In the genomic region with DNA sequence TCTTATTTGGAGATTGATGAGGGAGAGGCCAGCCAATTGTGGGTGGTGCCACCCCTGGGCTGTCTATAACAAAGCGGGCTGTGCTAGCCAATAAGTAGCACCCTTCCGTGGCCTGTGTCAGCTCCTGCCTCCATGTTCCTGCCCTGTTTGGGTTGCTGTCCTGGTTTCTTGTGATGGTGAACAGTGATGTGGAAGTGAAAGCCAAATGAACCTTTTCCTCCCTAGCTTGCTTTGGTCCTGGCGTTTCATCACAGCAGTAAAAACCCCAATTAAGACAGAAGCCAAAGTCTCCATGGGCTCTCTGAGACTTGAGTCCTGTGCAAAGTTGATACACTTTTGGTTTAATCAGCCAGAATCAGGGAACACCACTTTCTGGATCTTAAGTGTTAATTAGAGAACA, we compare ENCODE assay signal across 28 mouse cellular contexts.
"Had no signal": no experiment of that assay in that cellular context is flagged by ENCODE, and none has a peak within 500 bp of the region (broad histone marks: within the 10 kb centered on the region; RNA-seq: fewer than 3 reads in every experiment).

No protein-coding gene starts in this region.

- H3K4me3 ChIP-seq: embryonic facial prominence, embryonic 10.5 days; embryonic facial prominence, embryonic 12.5 days; embryonic facial prominence, embryonic 13.5 days; embryonic facial prominence, embryonic 15.5 days; erythroblast, embryonic 14.5 days; forebrain, embryonic 10.5 days; forebrain, embryonic 12.5 days; forebrain, embryonic 13.5 days; forebrain, embryonic 15.5 days; gastrocnemius, adult 2 months had no signal

- DNase-seq: cerebellum, adult 2 months; cerebellum, adult 8-10 months; cerebellum, adult 9-10 months; cerebellum, adult 9-11 months; cerebellum, postnatal 10 days; cerebellum, postnatal 14 days; cerebellum, postnatal 25 days; cerebellum, postnatal 36 days; embryo, embryonic 11 days; forebrain, postnatal 0 days; gastrocnemius, adult 2 months; gastrocnemius, postnatal 10 days; gastrocnemius, postnatal 14 days; gastrocnemius, postnatal 25 days; gastrocnemius, postnatal 36 days; heart, adult 11 months; heart, adult 18-20 months had no signal

- H3K27me3 ChIP-seq: embryonic facial prominence, embryonic 12.5 days; embryonic facial prominence, embryonic 13.5 days; embryonic facial prominence, embryonic 15.5 days; forebrain, embryonic 13.5 days; forebrain, embryonic 15.5 days had no signal

- H3K4me2 ChIP-seq: embryonic facial prominence, embryonic 12.5 days; embryonic facial prominence, embryonic 13.5 days; embryonic facial prominence, embryonic 15.5 days; forebrain, embryonic 12.5 days; forebrain, embryonic 13.5 days; forebrain, embryonic 15.5 days had no signal

- H3K9ac ChIP-seq: embryonic facial prominence, embryonic 12.5 days; embryonic facial prominence, embryonic 13.5 days; embryonic facial prominence, embryonic 15.5 days; forebrain, embryonic 12.5 days; forebrain, embryonic 13.5 days; forebrain, embryonic 15.5 days; forebrain, postnatal 0 days had no signal

- H3K4me1 ChIP-seq: embryonic facial prominence, embryonic 10.5 days; embryonic facial prominence, embryonic 12.5 days; embryonic facial prominence, embryonic 13.5 days; embryonic facial prominence, embryonic 15.5 days had no signal

- ATAC-seq: forebrain, embryonic 13.5 days; forebrain, embryonic 14.5 days; forebrain, embryonic 15.5 days; forebrain, embryonic 16.5 days; forebrain, postnatal 0 days had no signal

- H3K9me3 ChIP-seq: embryonic facial prominence, embryonic 10.5 days; embryonic facial prominence, embryonic 12.5 days; embryonic facial prominence, embryonic 13.5 days; embryonic facial prominence, embryonic 15.5 days; forebrain, embryonic 10.5 days; forebrain, embryonic 12.5 days; forebrain, embryonic 13.5 days; forebrain, embryonic 15.5 days had no signal

- H3K27ac ChIP-seq: embryonic facial prominence, embryonic 10.5 days; embryonic facial prominence, embryonic 12.5 days; embryonic facial prominence, embryonic 13.5 days; embryonic facial prominence, embryonic 15.5 days; forebrain, embryonic 10.5 days; forebrain, embryonic 12.5 days; forebrain, embryonic 13.5 days; forebrain, embryonic 15.5 days; gastrocnemius, adult 2 months had no signal

- H3K36me3 ChIP-seq: embryonic facial prominence, embryonic 10.5 days; embryonic facial prominence, embryonic 12.5 days; embryonic facial prominence, embryonic 13.5 days; embryonic facial prominence, embryonic 15.5 days; forebrain, embryonic 10.5 days; forebrain, embryonic 12.5 days; forebrain, embryonic 15.5 days had no signal
